33 mouse cellular contexts compared by ENCODE assay signal in genomic region chr16:19464365-19464764, GRCm38 (mm10). TPM values are rescaled to one million over a fixed set of nuclear protein-coding genes. Genes with fewer than 3 reads are reported as not detected.
"Had no signal": no experiment of that assay in that cellular context is flagged by ENCODE, and none has a peak within 500 bp of the region (broad histone marks: within the 10 kb centered on the region; RNA-seq: fewer than 3 reads in every experiment).

No protein-coding gene starts in this region.

- H3K27me3 ChIP-seq: heart, embryonic 12.5 days; hindbrain, embryonic 12.5 days; kidney, embryonic 15.5 days; limb, embryonic 13.5 days; limb, embryonic 15.5 days; liver, embryonic 12.5 days had no signal

- ATAC-seq: hindbrain, embryonic 16.5 days; inflammation-experienced regulatory T-cells, adult 6 months; liver, embryonic 12.5 days had no signal

- H3K4me3 ChIP-seq: gastrocnemius, adult 2 months; heart, embryonic 10.5 days; heart, embryonic 12.5 days; hindbrain, embryonic 10.5 days; hindbrain, embryonic 12.5 days; kidney, embryonic 15.5 days; left cerebral cortex, adult 2 months; limb, embryonic 13.5 days; limb, embryonic 15.5 days; liver, embryonic 12.5 days had no signal

- H3K4me2 ChIP-seq: heart, embryonic 12.5 days; hindbrain, embryonic 12.5 days; hindbrain, embryonic 14.5 days; kidney, embryonic 15.5 days; limb, embryonic 13.5 days; limb, embryonic 15.5 days; liver, embryonic 12.5 days had no signal

- H3K9ac ChIP-seq: heart, embryonic 12.5 days; hindbrain, embryonic 12.5 days; hindbrain, embryonic 14.5 days; kidney, embryonic 15.5 days; limb, embryonic 13.5 days; limb, embryonic 15.5 days; liver, embryonic 12.5 days; liver, embryonic 14.5 days had no signal

- H3K9me3 ChIP-seq: heart, embryonic 10.5 days; hindbrain, embryonic 10.5 days; kidney, embryonic 15.5 days; limb, embryonic 15.5 days; liver, embryonic 12.5 days had no signal

- H3K27ac ChIP-seq: gastrocnemius, adult 2 months; heart, embryonic 10.5 days; hindbrain, embryonic 10.5 days; hindbrain, embryonic 12.5 days; hindbrain, embryonic 14.5 days; kidney, embryonic 15.5 days; kidney, postnatal 0 days; left cerebral cortex, adult 2 months; limb, embryonic 13.5 days; limb, embryonic 15.5 days; liver, embryonic 12.5 days; liver, embryonic 14.5 days had no signal

- H3K4me1 ChIP-seq: heart, embryonic 10.5 days; heart, embryonic 12.5 days; hindbrain, embryonic 10.5 days; hindbrain, embryonic 12.5 days; kidney, embryonic 15.5 days; limb, embryonic 13.5 days; limb, embryonic 15.5 days; liver, embryonic 12.5 days had no signal

- H3K36me3 ChIP-seq: heart, embryonic 10.5 days; heart, embryonic 12.5 days; hindbrain, embryonic 10.5 days; hindbrain, embryonic 12.5 days; kidney, embryonic 15.5 days; limb, embryonic 13.5 days; limb, embryonic 15.5 days; liver, embryonic 12.5 days had no signal

- DNase-seq: gastrocnemius, adult 2 months; gastrocnemius, postnatal 10 days; gastrocnemius, postnatal 25 days; heart, adult 18-20 months; heart, postnatal 10 days; heart, postnatal 4 days; kidney, adult 11 months; kidney, adult 2 months; kidney, adult 9 months; kidney, postnatal 14 days; kidney, postnatal 36 days; layer of hippocampus, adult 9-11 months; lung, adult 18-20 months had no signal

RNA-seq across cellular contexts. Expression of gene Olfr166, which starts 19.1 kb away (rescaled TPM):
- polyA plus RNA-seq: heart, embryonic 10.5 days; heart, embryonic 12.5 days; heart, embryonic 14.5 days; heart, embryonic 16.5 days; hindbrain, embryonic 10.5 days; hindbrain, embryonic 12.5 days; hindbrain, embryonic 14.5 days; hindbrain, embryonic 16.5 days; inflammation-experienced regulatory T-cells, adult 6 months; kidney, adult 2 months; kidney, embryonic 15.5 days; kidney, postnatal 0 days; large intestine, adult 2 months; limb, embryonic 11.5 days; limb, embryonic 13.5 days; limb, embryonic 15.5 days; liver, embryonic 12.5 days; liver, embryonic 14.5 days; liver, embryonic 16.5 days had no signal

RNA-seq across cellular contexts. Expression of gene Olfr165, which starts 41.4 kb away (rescaled TPM):
- polyA plus RNA-seq: heart, embryonic 10.5 days; heart, embryonic 12.5 days; heart, embryonic 14.5 days; heart, embryonic 16.5 days; hindbrain, embryonic 10.5 days; hindbrain, embryonic 12.5 days; hindbrain, embryonic 14.5 days; hindbrain, embryonic 16.5 days; inflammation-experienced regulatory T-cells, adult 6 months; kidney, adult 2 months; kidney, embryonic 15.5 days; limb, embryonic 11.5 days; limb, embryonic 13.5 days; limb, embryonic 15.5 days; liver, adult 2 months; liver, embryonic 12.5 days; liver, embryonic 14.5 days; liver, embryonic 16.5 days had no signal

RNA-seq across cellular contexts. Expression of gene Olfr167, which starts 57.7 kb away (rescaled TPM):
- polyA plus RNA-seq: heart, embryonic 10.5 days; heart, embryonic 12.5 days; heart, embryonic 14.5 days; heart, embryonic 16.5 days; hindbrain, embryonic 10.5 days; hindbrain, embryonic 12.5 days; hindbrain, embryonic 14.5 days; hindbrain, embryonic 16.5 days; kidney, adult 2 months; kidney, embryonic 15.5 days; kidney, postnatal 0 days; large intestine, adult 2 months; limb, embryonic 11.5 days; limb, embryonic 13.5 days; limb, embryonic 15.5 days; liver, adult 2 months; liver, embryonic 12.5 days; liver, embryonic 14.5 days; liver, embryonic 16.5 days had no signal
